Mouse (Mus musculus) limb, embryonic 13.5 days (tissue): Measurements from ENCODE around the gene Zdhhc19. TPM values are rescaled to one million over a fixed set of nuclear protein-coding genes. Genes with fewer than 3 reads are reported as not detected.

Experiments
- ATAC-seq: fragments of 200-750 bp; cut with Nextera tagmentation; 2 replicates; pipeline ENCODE4 v1.8.0; 2017; ENCODE audit warnings: low read depth, moderate number of reproducible peaks, moderate TSS enrichment; ENCODE audit not compliant: low FRiP score
- H3K27ac ChIP-seq: fragments of 300-500 bp; sonication (generic); 2 replicates; pipeline ENCODE4 v1.5.1; 2015; ENCODE audit warnings: inconsistent platforms, mild to moderate bottlenecking, moderate library complexity
- H3K27me3 ChIP-seq: fragments of 300-500 bp; sonication (generic); 2 replicates; pipeline ENCODE4 v1.6.1; 2015; ENCODE audit warnings: mild to moderate bottlenecking, inconsistent platforms
- H3K36me3 ChIP-seq: fragments of 300-500 bp; sonication (generic); 2 replicates; pipeline ENCODE4 v1.6.1; 2015; ENCODE audit warnings: inconsistent platforms, mild to moderate bottlenecking, moderate library complexity
- H3K4me1 ChIP-seq: fragments of 300-500 bp; sonication (generic); 2 replicates; pipeline ENCODE4 v1.6.1; 2015; ENCODE audit warnings: inconsistent platforms
- H3K4me2 ChIP-seq: fragments of 300-500 bp; sonication (generic); replicated peaks from 2 replicates; pipeline ENCODE4 v1.6.1; 2015; ENCODE audit warnings: inconsistent platforms, mild to moderate bottlenecking, moderate library complexity
- H3K4me3 ChIP-seq: fragments of 300-500 bp; sonication (generic); 2 replicates; pipeline ENCODE4 v1.5.1; 2015; ENCODE audit warnings: moderate library complexity, mild to moderate bottlenecking, inconsistent platforms
- H3K9ac ChIP-seq: fragments of 300-500 bp; sonication (generic); 2 replicates; pipeline ENCODE4 v1.6.1; 2015; ENCODE audit warnings: mild to moderate bottlenecking, inconsistent platforms
- H3K9me3 ChIP-seq: fragments of 300-500 bp; sonication (generic); 2 replicates; pipeline ENCODE4 v1.6.1; 2016; ENCODE audit warnings: inconsistent platforms
- WGBS: fragments of 180-500 bp; shearing (Covaris S2); methylation state at CpG from one replicate; pipeline ENCODE4 v1.1.7; 2015; 5-methylcytosine and 5-hydroxymethylcytosine counted together
- polyA plus RNA-seq: library from polyadenylated mRNA; unstranded; fragments of >200 nt; fragmentation: Nextera tagmentation; extraction: Ambion mirVana; gene quantifications from 2 replicates; pipeline ENCODE4 v1.2.1, GENCODE M21; 2015

Gene Zdhhc19
- polyA plus RNA-seq, 1 experiment from 2014 or later, result not detected

DNA sequence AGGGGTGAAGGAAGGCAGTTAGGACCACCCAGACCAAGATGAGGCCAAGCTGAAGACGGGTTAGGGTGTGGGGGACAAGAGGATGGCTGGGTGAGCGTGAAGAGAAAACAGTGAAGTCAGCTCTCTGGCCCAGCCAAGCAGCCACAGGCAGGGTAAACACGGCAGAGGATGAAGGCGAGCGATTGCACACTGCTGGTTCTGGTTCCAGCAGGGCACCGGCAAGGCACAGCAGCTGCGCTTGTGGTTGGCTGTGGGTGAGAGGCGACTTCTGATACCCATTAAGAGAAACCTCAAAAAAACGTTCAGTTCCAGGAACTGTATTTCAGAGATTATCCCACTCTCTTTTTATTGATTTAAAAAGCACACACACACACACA is 24.3 kb downstream of the Zdhhc19 start:
- no peak overlapping the region for H3K9ac ChIP-seq

DNA sequence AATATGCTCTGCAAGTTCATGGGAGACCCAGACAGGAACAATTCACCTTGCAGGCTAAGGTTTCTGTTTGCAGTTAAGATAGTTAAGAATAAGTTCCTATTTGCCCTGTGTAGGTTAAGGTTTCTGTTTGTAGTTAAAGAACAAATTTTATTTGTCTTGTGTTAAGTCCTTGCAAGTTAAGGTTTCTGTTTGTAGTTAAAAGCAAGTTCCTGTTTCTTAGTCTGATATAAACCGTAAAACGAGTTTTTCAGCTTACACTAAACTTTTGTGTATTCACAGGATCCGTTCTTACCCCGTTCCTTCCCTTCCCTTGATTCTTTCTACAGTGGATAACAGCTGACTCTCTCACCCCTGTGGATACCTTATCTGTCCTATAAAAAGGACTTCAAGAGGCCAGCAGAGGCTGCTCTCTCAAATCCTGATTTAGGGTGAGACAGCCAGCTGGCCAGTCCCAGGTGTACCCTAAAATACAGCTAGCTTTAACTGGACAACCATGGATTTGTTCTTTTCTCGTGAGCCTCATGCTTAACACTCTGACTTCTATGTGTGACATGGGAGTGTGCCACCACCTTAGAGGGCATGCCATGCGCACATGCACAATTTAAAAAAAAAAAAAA is 26.6 kb downstream of the Zdhhc19 start:
- Histone ChIP-seq H3K9ac (no peak overlapping the region), H3K36me3 (no peaks in the 10 kb centered on the region), H3K27me3 (no peaks in the 10 kb centered on the region), H3K4me3 (no peak overlapping the region), H3K9me3 (no peaks in the 10 kb centered on the region), H3K4me1 (peaks cover 13% of the 10 kb centered on the region; the same call in 1 of the 2 replicates), H3K27ac (no peak overlapping the region), H3K4me2 (no peak overlapping the region)
- ATAC-seq, result no peak
- 52% methylated on average over 6 of the region's 6 CpGs for WGBS

More for the DNA sequence above, 24.3 kb downstream of the Zdhhc19 start:
- ATAC-seq, result no peak
- 39% methylated on average over 9 of the region's 9 CpGs for WGBS
- H3K4me1 ChIP-seq, result peaks cover 33% of the 10 kb centered on the region
- no peak overlapping the region for H3K4me2 ChIP-seq
- no peaks in the 10 kb centered on the region for H3K27me3 ChIP-seq
- no peaks in the 10 kb centered on the region for H3K9me3 ChIP-seq
- H3K27ac ChIP-seq, result no peak overlapping the region
- H3K4me3 ChIP-seq, result no peak overlapping the region
- H3K36me3 ChIP-seq, result no peaks in the 10 kb centered on the region

DNA sequence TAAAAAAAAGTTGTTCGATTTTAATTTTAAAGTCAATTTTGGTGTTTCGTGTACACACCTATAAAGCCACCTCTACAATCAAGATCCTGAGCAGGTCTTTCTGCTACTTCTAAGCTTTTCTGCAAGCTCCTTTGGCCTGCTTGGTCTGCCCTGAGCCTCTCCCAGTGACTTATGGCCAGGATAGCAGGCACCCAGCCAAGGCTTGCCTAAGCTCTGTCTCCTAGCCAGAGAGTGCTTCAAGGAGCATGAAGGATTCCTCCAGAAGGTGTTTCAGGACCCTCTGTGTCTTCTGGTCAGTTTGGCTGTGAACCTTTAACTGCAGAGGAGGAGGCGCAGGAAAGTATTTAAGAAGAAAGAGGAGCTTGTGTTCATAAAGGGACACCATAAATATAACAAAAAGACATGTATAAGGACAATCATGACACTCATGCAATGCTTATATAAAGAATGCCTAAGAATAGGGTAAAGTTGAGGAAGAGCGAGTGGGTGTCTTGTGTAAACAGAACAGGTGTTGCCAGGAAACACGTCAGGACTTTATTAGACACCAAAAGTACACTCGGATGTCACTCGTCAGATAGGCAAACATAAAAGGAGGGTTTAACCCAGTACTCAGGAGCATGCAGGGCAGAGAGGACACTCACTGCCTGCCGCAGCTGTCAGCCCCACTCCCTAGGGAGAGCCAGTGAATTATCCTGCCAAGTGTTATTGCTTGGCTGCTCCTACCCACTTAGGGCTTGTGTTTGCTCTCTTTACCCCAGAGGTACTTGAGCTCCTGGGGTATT is 27.6 kb downstream of the Zdhhc19 start:
- 63% methylated on average over 8 of the region's 8 CpGs for WGBS
- H3K4me3 ChIP-seq, result no peak overlapping the region
- no peak overlapping the region for H3K27ac ChIP-seq
- no peaks in the 10 kb centered on the region for H3K27me3 ChIP-seq
- no peaks in the 10 kb centered on the region for H3K36me3 ChIP-seq
- no peaks in the 10 kb centered on the region for H3K9me3 ChIP-seq
- no peak for ATAC-seq
- peaks cover 13% of the 10 kb centered on the region; the same call in 1 of the 2 replicates for H3K4me1 ChIP-seq
- H3K9ac ChIP-seq, result no peak overlapping the region
- H3K4me2 ChIP-seq, result no peak overlapping the region

DNA sequence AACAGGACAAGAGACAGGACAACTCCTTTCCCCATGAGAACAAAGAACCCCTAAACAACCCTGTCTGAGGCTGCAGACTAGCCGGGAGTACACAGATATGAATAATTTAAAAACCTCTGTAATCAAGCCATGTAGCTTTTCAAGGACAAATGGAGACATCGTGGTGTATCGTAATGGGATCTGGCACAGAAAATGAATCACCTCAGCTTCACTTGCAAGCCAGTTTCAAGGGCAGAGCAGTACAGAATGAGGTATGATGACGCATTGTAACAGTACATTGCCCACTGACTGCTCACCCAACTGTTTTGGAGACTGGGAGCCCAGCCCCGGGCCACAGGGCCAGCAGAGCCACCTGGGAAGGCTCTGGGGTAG is 28.2 kb downstream of the Zdhhc19 start:
- H3K9me3 ChIP-seq, result no peaks in the 10 kb centered on the region

DNA sequence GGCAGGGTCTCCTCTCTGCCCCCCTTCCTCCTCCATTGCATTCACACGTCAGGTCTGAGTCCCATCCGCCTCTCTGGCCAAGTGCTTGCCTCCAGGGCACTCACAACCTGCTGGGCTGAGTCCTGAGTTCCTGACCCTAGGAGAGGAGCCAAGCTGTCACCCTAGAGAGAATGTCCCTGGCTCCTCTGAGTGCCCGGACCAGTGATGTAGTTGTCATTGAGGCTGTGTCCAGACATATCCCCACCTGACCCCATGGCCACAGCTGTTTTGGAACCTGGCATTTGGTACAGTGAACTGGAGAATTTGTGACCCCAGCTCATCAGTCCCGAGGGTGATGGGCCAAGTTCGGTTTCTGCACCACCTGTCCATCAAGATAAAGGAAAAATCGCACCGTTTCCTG is 30.8 kb downstream of the Zdhhc19 start:
- ATAC-seq, result no peak
- Histone ChIP-seq H3K27me3 (no peaks in the 10 kb centered on the region), H3K4me1 (0 out of 2 replicates have a peak, but pooled peaks cover 3% of the 10 kb centered on the region), H3K4me3 (no peak overlapping the region), H3K9me3 (no peaks in the 10 kb centered on the region), H3K4me2 (no peak overlapping the region), H3K27ac (no peak overlapping the region), H3K9ac (no peak overlapping the region), H3K36me3 (no peaks in the 10 kb centered on the region)
- WGBS, result 65% methylated on average over 7 of the region's 7 CpGs

More for the DNA sequence above, 28.2 kb downstream of the Zdhhc19 start:
- Histone ChIP-seq H3K4me1 (peaks cover 13% of the 10 kb centered on the region; the same call in 1 of the 2 replicates), H3K4me3 (no peak overlapping the region), H3K27ac (peak overlapping the region; percentile 22; the same call in 1 of the 2 replicates), H3K4me2 (no peak overlapping the region), H3K36me3 (no peaks in the 10 kb centered on the region), H3K27me3 (no peaks in the 10 kb centered on the region), H3K9ac (no peak overlapping the region)
- WGBS, result 72% methylated on average over 5 of the region's 5 CpGs
- ATAC-seq, result no peak

DNA sequence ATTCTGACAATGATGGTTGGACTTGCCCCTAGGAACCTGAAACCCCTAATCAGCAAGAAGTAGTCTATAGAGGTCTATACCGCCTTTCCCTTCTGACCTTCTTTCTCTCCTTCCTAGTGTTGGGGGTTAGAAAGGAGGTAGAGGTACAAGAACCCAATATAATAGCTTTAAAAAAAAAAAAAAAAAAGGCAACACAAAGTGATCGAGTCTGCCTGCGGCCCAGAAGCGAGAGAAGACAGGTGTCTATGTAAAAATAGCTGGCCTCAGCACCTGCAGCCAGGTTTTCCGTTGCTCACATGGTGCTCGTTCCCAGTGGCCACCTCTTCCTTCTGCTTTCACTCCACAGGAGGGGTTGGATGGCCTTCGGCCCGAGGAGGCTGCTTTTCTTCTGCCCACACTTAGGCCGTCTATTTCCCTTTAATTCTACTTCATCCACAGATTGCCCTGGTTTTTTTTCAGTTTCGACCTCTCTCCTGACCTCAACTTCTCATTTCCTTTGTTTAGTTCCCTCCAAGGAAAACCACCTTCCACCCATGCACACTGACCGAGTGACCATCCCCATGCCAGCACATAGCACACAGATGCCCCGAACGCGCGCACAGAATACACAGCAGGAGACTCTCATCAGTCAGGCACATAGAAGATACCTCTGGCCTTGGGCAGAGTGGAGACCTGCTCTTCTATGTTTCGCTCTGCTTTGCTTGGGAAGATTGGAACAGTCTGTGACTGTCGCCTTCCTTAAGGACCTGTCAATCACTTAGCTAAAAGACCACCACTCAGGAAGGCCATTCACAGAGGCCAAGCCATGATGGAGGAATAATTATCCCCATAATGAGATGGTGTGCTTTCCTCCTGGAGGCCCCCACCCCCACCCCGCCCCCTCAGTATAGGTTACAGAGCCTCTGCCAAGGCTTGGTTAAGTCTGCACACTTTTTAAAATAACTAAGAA is 37.1 kb downstream of the Zdhhc19 start:
- H3K4me3 ChIP-seq, result no peak overlapping the region
- no peak overlapping the region for H3K27ac ChIP-seq
- no peaks in the 10 kb centered on the region for H3K27me3 ChIP-seq
- H3K9ac ChIP-seq, result no peak overlapping the region
- peaks cover 32% of the 10 kb centered on the region for H3K4me1 ChIP-seq
- H3K9me3 ChIP-seq, result no peaks in the 10 kb centered on the region
- no peak for ATAC-seq
- H3K4me2 ChIP-seq, result no peak overlapping the region
- no peaks in the 10 kb centered on the region for H3K36me3 ChIP-seq
- 58% methylated on average over 18 of the region's 18 CpGs for WGBS

DNA sequence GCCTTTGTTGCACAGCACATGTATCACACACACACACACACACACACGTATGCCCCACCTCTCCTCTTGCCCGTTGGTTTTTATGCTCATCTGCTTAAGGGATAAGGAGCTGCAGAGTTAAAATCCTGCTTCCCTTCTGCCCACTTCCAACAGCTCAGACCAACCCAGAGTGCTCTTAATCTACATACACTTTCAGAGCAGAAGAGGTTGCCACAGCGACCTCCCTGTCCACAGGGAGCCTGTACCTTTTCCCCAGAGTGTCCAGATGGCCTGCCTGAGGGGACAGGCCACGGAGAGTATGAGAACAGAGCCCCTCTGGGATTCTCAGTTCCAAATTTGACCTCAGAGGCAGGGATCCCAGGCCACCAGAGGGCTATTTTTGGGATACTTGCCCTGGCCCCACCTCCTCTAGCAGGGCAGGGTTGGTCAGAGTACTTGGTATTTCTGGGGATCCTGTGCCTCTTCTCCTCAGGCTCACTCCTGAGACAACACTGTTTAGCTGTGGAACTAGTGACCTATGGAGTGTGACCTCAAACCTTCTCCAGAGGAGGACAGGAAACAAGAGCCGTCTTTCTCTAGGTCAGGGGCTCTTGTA is 39.2 kb downstream of the Zdhhc19 start:
- Histone ChIP-seq H3K27ac (no peak overlapping the region; the same call in 1 of the 2 replicates), H3K4me1 (peaks cover 42% of the 10 kb centered on the region)
- 30% methylated on average over 5 of the region's 5 CpGs for WGBS

DNA sequence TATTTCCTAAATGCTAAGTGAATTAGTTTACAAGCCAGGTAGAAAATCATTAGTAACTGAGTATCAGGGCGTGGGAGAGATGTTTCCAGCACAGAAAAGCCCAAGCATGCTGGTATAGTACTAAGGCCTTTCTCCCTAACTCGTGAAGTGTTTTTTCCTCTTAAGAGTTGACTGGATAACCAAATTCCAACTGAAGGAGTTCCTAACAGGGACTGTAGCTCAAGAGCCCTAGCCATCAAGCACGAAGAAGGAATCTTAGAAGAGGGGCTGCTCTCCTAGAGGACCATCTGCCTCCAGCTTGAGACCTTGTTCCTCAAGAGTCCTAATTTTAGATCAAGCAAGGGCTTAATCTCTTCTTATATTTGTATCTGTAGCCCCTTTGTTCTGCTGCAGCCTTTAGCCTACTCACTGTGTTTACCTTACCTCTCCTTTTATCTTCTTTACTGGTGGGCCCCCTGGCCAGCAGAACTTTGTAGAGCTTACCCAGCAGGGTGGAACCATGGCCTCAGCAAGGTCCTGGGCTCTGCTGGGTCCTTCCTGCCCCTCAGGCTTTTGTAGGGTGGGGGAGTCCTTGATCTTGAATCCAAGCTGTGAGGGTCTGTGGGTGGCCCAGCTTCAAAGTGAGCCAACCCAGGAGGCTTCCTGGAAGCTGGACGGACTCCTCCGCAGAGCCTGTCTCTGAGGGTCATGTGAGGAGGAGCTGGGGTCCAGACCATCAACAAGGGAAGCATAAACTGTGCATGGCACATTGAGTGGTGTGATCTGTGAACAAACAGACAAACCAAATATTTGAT is 42.0 kb downstream of the Zdhhc19 start:
- ATAC-seq, result no peak
- Histone ChIP-seq H3K9ac (no peak overlapping the region), H3K4me1 (peaks cover 41% of the 10 kb centered on the region), H3K4me2 (no peak overlapping the region), H3K27me3 (no peaks in the 10 kb centered on the region), H3K4me3 (no peak overlapping the region), H3K36me3 (no peaks in the 10 kb centered on the region), H3K9me3 (no peaks in the 10 kb centered on the region), H3K27ac (peak overlapping the region; percentile 33; the same call in 1 of the 2 replicates)
- WGBS, result 41% methylated on average over 5 of the region's 5 CpGs

More for the DNA sequence above, 39.2 kb downstream of the Zdhhc19 start:
- ATAC-seq, result no peak
- no peak overlapping the region for H3K4me2 ChIP-seq
- no peaks in the 10 kb centered on the region for H3K9me3 ChIP-seq
- H3K4me3 ChIP-seq, result no peak overlapping the region
- no peaks in the 10 kb centered on the region for H3K27me3 ChIP-seq
- H3K36me3 ChIP-seq, result no peaks in the 10 kb centered on the region
- H3K9ac ChIP-seq, result no peak overlapping the region

DNA sequence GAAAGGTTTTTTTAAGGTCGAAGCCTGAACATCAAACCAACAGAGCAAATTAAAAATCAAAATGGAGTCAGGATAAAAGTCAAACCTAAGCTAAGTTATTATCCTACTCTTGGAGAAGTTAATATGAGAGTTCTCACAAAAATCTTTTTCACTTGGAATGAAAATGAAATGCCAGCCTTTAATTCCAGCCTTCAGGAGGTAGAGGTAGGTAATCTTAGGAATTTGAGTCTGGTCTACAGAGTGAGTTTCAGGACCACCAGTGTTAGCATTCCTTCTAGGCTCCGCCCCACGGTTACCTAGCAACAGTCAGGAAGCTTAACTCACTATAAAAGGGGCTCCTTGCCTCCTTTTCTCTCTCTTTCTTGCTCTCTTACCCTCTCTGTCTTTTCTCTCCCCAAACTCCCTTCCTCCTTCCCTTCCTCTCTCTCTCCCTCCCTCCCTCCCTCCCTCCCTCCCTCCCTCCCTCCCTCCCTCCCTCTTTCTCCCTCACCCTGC is 42.7 kb downstream of the Zdhhc19 start:
- Histone ChIP-seq H3K4me2 (no peak overlapping the region), H3K27ac (no peak overlapping the region), H3K9me3 (no peaks in the 10 kb centered on the region)

DNA sequence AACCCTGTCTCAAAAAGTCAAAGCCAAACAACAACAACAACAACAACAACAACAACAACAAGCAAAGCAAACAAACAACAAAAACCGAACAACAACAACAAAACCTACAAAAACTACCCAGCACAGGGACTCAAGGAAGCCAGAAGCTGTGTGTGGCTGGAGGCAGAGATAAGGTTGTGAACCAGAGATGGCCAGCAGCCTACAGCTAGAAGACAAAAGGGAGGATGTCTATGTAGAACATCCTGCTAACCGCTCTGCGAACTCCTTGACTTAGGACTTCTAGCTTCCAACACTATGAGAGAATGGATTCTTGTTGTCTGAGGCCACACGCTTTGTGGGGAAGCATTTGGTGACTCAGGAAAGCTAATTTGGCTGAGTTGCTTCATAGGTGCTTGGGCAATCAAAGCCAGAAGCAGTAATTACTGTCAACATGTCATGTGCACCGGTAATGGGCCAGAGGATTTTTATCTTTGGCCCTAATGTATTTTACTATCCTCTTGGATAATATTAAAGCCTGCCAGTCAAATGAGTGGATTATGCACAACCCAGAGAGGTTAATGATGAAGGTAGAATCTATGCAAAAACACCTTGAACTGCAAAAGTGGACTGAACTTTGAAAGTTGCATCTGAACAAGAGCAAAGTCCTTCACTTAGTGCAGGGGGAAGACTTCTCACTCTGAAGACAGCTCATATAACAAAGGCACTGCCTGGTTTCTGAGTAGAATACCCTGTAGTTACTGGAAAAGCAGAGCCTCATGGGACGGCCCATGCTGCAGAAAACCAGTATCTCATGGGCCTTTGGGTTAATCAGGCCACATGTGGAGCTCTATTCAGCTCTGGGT is 45.5 kb downstream of the Zdhhc19 start:
- no peak overlapping the region for H3K4me2 ChIP-seq
- no peak overlapping the region for H3K27ac ChIP-seq
- WGBS, result 83% methylated on average over 6 of the region's 6 CpGs
- H3K9ac ChIP-seq, result no peak overlapping the region
- H3K27me3 ChIP-seq, result no peaks in the 10 kb centered on the region
- H3K36me3 ChIP-seq, result no peaks in the 10 kb centered on the region
- ATAC-seq, result no peak
- no peaks in the 10 kb centered on the region for H3K9me3 ChIP-seq
- H3K4me3 ChIP-seq, result no peak overlapping the region
- peaks cover 12% of the 10 kb centered on the region; the same call in 1 of the 2 replicates for H3K4me1 ChIP-seq

More for the DNA sequence above, 42.7 kb downstream of the Zdhhc19 start:
- Histone ChIP-seq H3K4me3 (no peak overlapping the region), H3K9ac (no peak overlapping the region), H3K4me1 (peaks cover 33% of the 10 kb centered on the region), H3K36me3 (no peaks in the 10 kb centered on the region), H3K27me3 (no peaks in the 10 kb centered on the region)
- 38% methylated on average over 3 of the region's 3 CpGs for WGBS
- ATAC-seq, result peak; percentile 48; the same call in 1 of the 2 replicates
